Mouse (Mus musculus): ENCODE data around the gene Ksr2. TPM values are rescaled to one million over a fixed set of nuclear protein-coding genes. Genes with fewer than 3 reads are reported as not detected.
"Not testable (repeated sequence)": the region's sequence is repeated elsewhere in the genome, so short reads cannot be mapped to it uniquely, and the experiment has no call there.

The Ksr2 gene
- polyA plus RNA-seq, 1 experiment from 2014 or later: 0.15 TPM

GRCm38 (mm10) chr5:117388296-117388751, 25.5 kb upstream of the Ksr2 start:
- H3K27me3 ChIP-seq: no peaks in the 10 kb centered on the region
- peaks cover 14% of the 10 kb centered on the region for H3K4me1 ChIP-seq
- H3K9ac ChIP-seq: peak overlapping the region; percentile 92
- peak overlapping the region; percentile 82 for H3K4me3 ChIP-seq
- 0 out of 2 replicates have a peak, but pooled peaks have one; percentile 19 for ATAC-seq (ENCODE audit: low FRiP score, low read depth)
- H3K27ac ChIP-seq: no peak overlapping the region
- H3K36me3 ChIP-seq: peaks cover 26% of the 10 kb centered on the region
- WGBS: 10% methylated on average over 16 of the region's 16 CpGs
- H3K9me3 ChIP-seq: peaks cover 4% of the 10 kb centered on the region; the same call in 1 of the 2 replicates
- peak overlapping the region; percentile 75 for H3K4me2 ChIP-seq (replicated peaks)

GRCm38 (mm10) chr5:117388877-117389276, 24.9 kb upstream of the Ksr2 start, which contains the start of gene Rfc5:
TSS of gene Rfc5 (minus strand) at chr5:117389047.
- H3K4me1 ChIP-seq: peaks cover 14% of the 10 kb centered on the region
- peak within 1 kb of the TSS; percentile 82 for H3K4me3 ChIP-seq
- peak; percentile 93 for ATAC-seq (ENCODE audit: low FRiP score, low read depth)
- WGBS: 1% methylated on average over 28 of the region's 44 CpGs
- no peaks in the 10 kb centered on the region for H3K27me3 ChIP-seq
- H3K9ac ChIP-seq: peak within 1 kb of the TSS; percentile 92
- H3K27ac ChIP-seq: no peak within 1 kb of the TSS
- peaks cover 22% of the 10 kb centered on the region for H3K36me3 ChIP-seq
- H3K4me2 ChIP-seq (replicated peaks): peak within 1 kb of the TSS; percentile 75
- H3K9me3 ChIP-seq: peaks cover 4% of the 10 kb centered on the region; the same call in 1 of the 2 replicates

GRCm38 (mm10) chr5:117390895-117391294, 22.9 kb upstream of the Ksr2 start:
- H3K4me3 ChIP-seq: no peak overlapping the region
- H3K27me3 ChIP-seq: no peaks in the 10 kb centered on the region
- no peak overlapping the region for H3K4me2 ChIP-seq (replicated peaks)
- 79% methylated on average over 1 of the region's 1 CpGs for WGBS
- H3K36me3 ChIP-seq: peaks cover 2% of the 10 kb centered on the region; the same call in 1 of the 2 replicates
- peaks cover 4% of the 10 kb centered on the region; the same call in 1 of the 2 replicates for H3K9me3 ChIP-seq
- H3K4me1 ChIP-seq: peaks cover 14% of the 10 kb centered on the region
- H3K9ac ChIP-seq: no peak overlapping the region
- no peak for ATAC-seq (ENCODE audit: low FRiP score, low read depth)
- no peak overlapping the region for H3K27ac ChIP-seq

GRCm38 (mm10) chr5:117395834-117396233, 18.0 kb upstream of the Ksr2 start:
- H3K4me2 ChIP-seq (replicated peaks): no peak overlapping the region
- H3K9me3 ChIP-seq: peaks cover 4% of the 10 kb centered on the region; the same call in 1 of the 2 replicates
- no peaks in the 10 kb centered on the region for H3K36me3 ChIP-seq
- no peak overlapping the region for H3K27ac ChIP-seq
- no peak overlapping the region for H3K4me3 ChIP-seq
- H3K4me1 ChIP-seq: no peaks in the 10 kb centered on the region
- H3K9ac ChIP-seq: no peak overlapping the region
- H3K27me3 ChIP-seq: no peaks in the 10 kb centered on the region
- no peak for ATAC-seq (ENCODE audit: low FRiP score, low read depth)
- 86% methylated on average over 5 of the region's 5 CpGs for WGBS

- Histone ChIP-seq H3K27me3 (no peaks in the 10 kb centered on the region), H3K9ac (no peak overlapping the region), H3K9me3 (peaks cover 4% of the 10 kb centered on the region; the same call in 1 of the 2 replicates), H3K27ac (no peak overlapping the region), H3K4me2 (replicated peaks) (no peak overlapping the region), H3K4me3 (no peak overlapping the region), H3K36me3 (no peaks in the 10 kb centered on the region), H3K4me1 (no peaks in the 10 kb centered on the region)
- ATAC-seq (ENCODE audit: low FRiP score, low read depth): no peak
- 71% methylated on average over 6 of the region's 6 CpGs for WGBS
These were observed 17.2 kb upstream of the Ksr2 start for GRCm38 (mm10) chr5:117396596-117397014.

- Histone ChIP-seq H3K9me3 (no peaks in the 10 kb centered on the region), H3K36me3 (no peaks in the 10 kb centered on the region), H3K4me2 (replicated peaks) (no peak overlapping the region), H3K27me3 (no peaks in the 10 kb centered on the region), H3K9ac (no peak overlapping the region), H3K27ac (no peak overlapping the region), H3K4me1 (no peaks in the 10 kb centered on the region), H3K4me3 (no peak overlapping the region)
- WGBS: 88% methylated on average over 6 of the region's 6 CpGs
- no peak for ATAC-seq (ENCODE audit: low FRiP score, low read depth)
These were observed 16.4 kb upstream of the Ksr2 start for GRCm38 (mm10) chr5:117397371-117397770.

GRCm38 (mm10) chr5:117398007-117398550, 15.7 kb upstream of the Ksr2 start:
- H3K27me3 ChIP-seq: no peaks in the 10 kb centered on the region
- H3K4me3 ChIP-seq: no peak overlapping the region
- H3K4me2 ChIP-seq (replicated peaks): no peak overlapping the region
- no peak overlapping the region for H3K9ac ChIP-seq
- no peaks in the 10 kb centered on the region for H3K36me3 ChIP-seq
- H3K9me3 ChIP-seq: no peaks in the 10 kb centered on the region
- no peak overlapping the region for H3K27ac ChIP-seq
- H3K4me1 ChIP-seq: no peaks in the 10 kb centered on the region
- 28% methylated on average over 4 of the region's 5 CpGs for WGBS
- ATAC-seq (ENCODE audit: low FRiP score, low read depth): no peak

- no peak for ATAC-seq (ENCODE audit: low FRiP score, low read depth)
- H3K36me3 ChIP-seq: no peaks in the 10 kb centered on the region
- H3K4me2 ChIP-seq (replicated peaks): no peak overlapping the region
- no peaks in the 10 kb centered on the region for H3K9me3 ChIP-seq
- H3K9ac ChIP-seq: no peak overlapping the region
- 80% methylated on average over 9 of the region's 9 CpGs for WGBS
- H3K27me3 ChIP-seq: no peaks in the 10 kb centered on the region
- H3K27ac ChIP-seq: no peak overlapping the region
- no peaks in the 10 kb centered on the region for H3K4me1 ChIP-seq
- no peak overlapping the region for H3K4me3 ChIP-seq
These were observed 14.5 kb upstream of the Ksr2 start for GRCm38 (mm10) chr5:117399281-117399680.

- H3K27me3 ChIP-seq: no peaks in the 10 kb centered on the region
- no peak overlapping the region for H3K4me2 ChIP-seq (replicated peaks)
- no peaks in the 10 kb centered on the region for H3K9me3 ChIP-seq
- 88% methylated on average over 8 of the region's 8 CpGs for WGBS
- no peaks in the 10 kb centered on the region for H3K4me1 ChIP-seq
- no peak overlapping the region for H3K27ac ChIP-seq
- H3K36me3 ChIP-seq: no peaks in the 10 kb centered on the region
- H3K4me3 ChIP-seq: no peak overlapping the region
- ATAC-seq (ENCODE audit: low FRiP score, low read depth): no peak
- no peak overlapping the region for H3K9ac ChIP-seq
These were observed 10.2 kb upstream of the Ksr2 start for GRCm38 (mm10) chr5:117403609-117404008.

GRCm38 (mm10) chr5:117404671-117405070, 9.1 kb upstream of the Ksr2 start:
- not testable (repeated sequence) for H3K4me2 ChIP-seq (replicated peaks); H3K4me1 ChIP-seq; H3K4me3 ChIP-seq; H3K27ac ChIP-seq; H3K9me3 ChIP-seq; H3K27me3 ChIP-seq; H3K9ac ChIP-seq; ATAC-seq (ENCODE audit: low FRiP score, low read depth); H3K36me3 ChIP-seq
- 87% methylated on average over 2 of the region's 2 CpGs for WGBS

- no peak overlapping the region for H3K4me2 ChIP-seq (replicated peaks)
- no peaks in the 10 kb centered on the region for H3K36me3 ChIP-seq
- H3K9ac ChIP-seq: no peak overlapping the region
- peaks cover 38% of the 10 kb centered on the region for H3K27me3 ChIP-seq
- WGBS: 66% methylated on average over 4 of the region's 4 CpGs
- no peaks in the 10 kb centered on the region for H3K9me3 ChIP-seq
- no peak overlapping the region for H3K27ac ChIP-seq
- peaks cover 1% of the 10 kb centered on the region for H3K4me1 ChIP-seq
- no peak overlapping the region for H3K4me3 ChIP-seq
- ATAC-seq (ENCODE audit: low FRiP score, low read depth): no peak
These were observed 5.6 kb upstream of the Ksr2 start for GRCm38 (mm10) chr5:117408216-117408615.

GRCm38 (mm10) chr5:117409369-117409768, 4.4 kb upstream of the Ksr2 start:
- Histone ChIP-seq H3K9ac (no peak overlapping the region), H3K27ac (no peak overlapping the region), H3K36me3 (no peaks in the 10 kb centered on the region), H3K27me3 (peaks cover 50% of the 10 kb centered on the region), H3K4me1 (peaks cover 10% of the 10 kb centered on the region), H3K9me3 (no peaks in the 10 kb centered on the region), H3K4me2 (replicated peaks) (no peak overlapping the region), H3K4me3 (no peak overlapping the region)
- ATAC-seq (ENCODE audit: low FRiP score, low read depth): no peak
- 64% methylated on average over 6 of the region's 6 CpGs for WGBS

GRCm38 (mm10) chr5:117414611-117415010, 811 bp downstream of the Ksr2 start:
- no peak for ATAC-seq (ENCODE audit: low FRiP score, low read depth)
- peak overlapping the region; percentile 63 for H3K4me3 ChIP-seq
- H3K9ac ChIP-seq: no peak overlapping the region
- no peaks in the 10 kb centered on the region for H3K36me3 ChIP-seq
- no peaks in the 10 kb centered on the region for H3K9me3 ChIP-seq
- H3K27me3 ChIP-seq: peaks cover 83% of the 10 kb centered on the region
- 3% methylated on average over 10 of the region's 10 CpGs for WGBS
- H3K27ac ChIP-seq: no peak overlapping the region
- H3K4me2 ChIP-seq (replicated peaks): peak overlapping the region; percentile 99
- H3K4me1 ChIP-seq: peaks cover 13% of the 10 kb centered on the region
